Mouse (Mus musculus) erythroblast, embryonic 14.5 days (primary cell): Measurements from ENCODE around the gene Keap1. TPM values are rescaled to one million over a fixed set of nuclear protein-coding genes. Genes with fewer than 3 reads are reported as not detected.

Experiments
- H3K27me3 ChIP-seq: 2 replicates; pipeline ENCODE4 v1.6.1; 2012; ENCODE audit warnings: inconsistent platforms; ENCODE audit not compliant: control insufficient read depth
- H3K36me3 ChIP-seq: 2 replicates; pipeline ENCODE4 v1.6.1; 2012; ENCODE audit warnings: mild to moderate bottlenecking, inconsistent platforms; ENCODE audit not compliant: control insufficient read depth
- H3K4me1 ChIP-seq: 2 replicates; pipeline ENCODE4 v1.6.1; 2012; ENCODE audit warnings: inconsistent platforms; ENCODE audit not compliant: control insufficient read depth
- H3K4me3 ChIP-seq: replicated peaks from 2 replicates; pipeline ENCODE3; 2012; ENCODE audit warnings: moderate library complexity, mild to moderate bottlenecking, inconsistent platforms
- H3K9me3 ChIP-seq: 2 replicates; pipeline ENCODE4 v1.6.1; 2012; ENCODE audit warnings: low read length, inconsistent platforms, mixed read lengths; ENCODE audit not compliant: control insufficient read depth
- GATA1 ChIP-seq: IDR thresholded peaks from 2 replicates; pipeline ENCODE4 v1.6.1; 2012; ENCODE audit warnings: low read length, inconsistent platforms, mixed read lengths
- TAL1 ChIP-seq: IDR thresholded peaks from 3 replicates; pipeline ENCODE4 v1.6.1; 2012; ENCODE audit warnings: low read length, inconsistent platforms, mixed read lengths
- polyA plus RNA-seq: library from polyadenylated mRNA; stranded (reverse); fragments of >175 nt; gene quantifications from 2 replicates; pipeline ENCODE4 v1.2.3, GENCODE M21; 2012

Gene Keap1
- polyA plus RNA-seq, result 4.2 and 5.2 TPM in 2 replicates

GRCm38 (mm10) chr9:21238733-21239464 is at the start of gene Keap1:
Gene Keap1, minus strand, starts transcription at chr9:21239361.
- Histone ChIP-seq H3K4me1 (peaks cover 58% of the 10 kb centered on the region), H3K36me3 (peaks cover 35% of the 10 kb centered on the region), H3K9me3 (peaks cover 16% of the 10 kb centered on the region), H3K27me3 (peaks cover 26% of the 10 kb centered on the region), H3K4me3 (peak within 1 kb of the TSS; percentile 99)
- no peak for TF ChIP-seq GATA1
- TF ChIP-seq TAL1, result no peak

GRCm38 (mm10) chr9:21288404-21289336 is 49.5 kb upstream of the Keap1 start:
- peaks cover 53% of the 10 kb centered on the region for H3K4me1 ChIP-seq
- no peak for TF ChIP-seq GATA1
- TF ChIP-seq TAL1, result no peak
- no peaks in the 10 kb centered on the region for H3K9me3 ChIP-seq
- peaks cover 64% of the 10 kb centered on the region for H3K36me3 ChIP-seq
- H3K27me3 ChIP-seq, result no peaks in the 10 kb centered on the region
- peak overlapping the region; percentile 79 for H3K4me3 ChIP-seq

GRCm38 (mm10) chr9:21287571-21288402 is 48.6 kb upstream of the Keap1 start, which contains the start of gene Kri1:
Gene Kri1, minus strand, starts transcription at chr9:21287969.
- Histone ChIP-seq H3K4me1 (peaks cover 51% of the 10 kb centered on the region), H3K36me3 (peaks cover 69% of the 10 kb centered on the region), H3K27me3 (no peaks in the 10 kb centered on the region), H3K9me3 (no peaks in the 10 kb centered on the region), H3K4me3 (peak within 1 kb of the TSS; percentile 79)
- TF ChIP-seq TAL1 (no peak), GATA1 (no peak)

GRCm38 (mm10) chr9:21286753-21287152 is 47.6 kb upstream of the Keap1 start:
- Histone ChIP-seq H3K4me1 (peaks cover 44% of the 10 kb centered on the region), H3K9me3 (no peaks in the 10 kb centered on the region), H3K36me3 (peaks cover 80% of the 10 kb centered on the region), H3K4me3 (peak overlapping the region; percentile 79), H3K27me3 (no peaks in the 10 kb centered on the region)
- TF ChIP-seq GATA1, result no peak
- no peak for TF ChIP-seq TAL1

- peaks cover 91% of the 10 kb centered on the region for H3K36me3 ChIP-seq
- no peaks in the 10 kb centered on the region for H3K27me3 ChIP-seq
These were observed 44.8 kb upstream of the Keap1 start for GRCm38 (mm10) chr9:21283994-21284393.

GRCm38 (mm10) chr9:21283591-21283990 is 44.4 kb upstream of the Keap1 start:
- Histone ChIP-seq H3K4me1 (peaks cover 33% of the 10 kb centered on the region), H3K4me3 (no peak overlapping the region), H3K36me3 (peaks cover 91% of the 10 kb centered on the region), H3K9me3 (no peaks in the 10 kb centered on the region), H3K27me3 (no peaks in the 10 kb centered on the region)
- TF ChIP-seq GATA1 (no peak), TAL1 (no peak)

More at GRCm38 (mm10) chr9:21283994-21284393, 44.8 kb upstream of the Keap1 start:
- Histone ChIP-seq H3K4me1 (peaks cover 37% of the 10 kb centered on the region), H3K4me3 (no peak overlapping the region), H3K9me3 (no peaks in the 10 kb centered on the region)
- no peak for TF ChIP-seq GATA1
- no peak for TF ChIP-seq TAL1

- Histone ChIP-seq H3K9me3 (no peaks in the 10 kb centered on the region), H3K36me3 (peaks cover 97% of the 10 kb centered on the region), H3K4me3 (no peak overlapping the region), H3K27me3 (no peaks in the 10 kb centered on the region), H3K4me1 (peaks cover 34% of the 10 kb centered on the region)
- no peak for TF ChIP-seq TAL1
- TF ChIP-seq GATA1, result no peak
These were observed 38.6 kb upstream of the Keap1 start for GRCm38 (mm10) chr9:21277776-21278175.

- Histone ChIP-seq H3K36me3 (peaks cover 97% of the 10 kb centered on the region), H3K4me1 (peaks cover 38% of the 10 kb centered on the region), H3K9me3 (no peaks in the 10 kb centered on the region), H3K4me3 (no peak overlapping the region), H3K27me3 (no peaks in the 10 kb centered on the region)
- TF ChIP-seq GATA1, result no peak
- no peak for TF ChIP-seq TAL1
These were observed 37.1 kb upstream of the Keap1 start for GRCm38 (mm10) chr9:21276307-21276706.
